Mouse (Mus musculus) E14TG2a.4 (cell line): Measurements from ENCODE around the gene Nop2.

ENCODE experiments used
- CTCF ChIP-seq: conservative IDR thresholded peaks from 2 replicates; pipeline ENCODE4 v1.5.1; 2014; ENCODE audit warnings: low read length
- NANOG ChIP-seq: IDR thresholded peaks from 2 replicates; pipeline ENCODE4 v1.6.1; 2014; ENCODE audit warnings: borderline replicate concordance, low read length, mixed read lengths

- TF ChIP-seq NANOG (no peak), CTCF (no peak)
Measured at GRCm38 (mm10) chr6:125128724-125129123, 3.0 kb upstream of the Nop2 start.
